Mouse (Mus musculus) spleen, adult 2 months (tissue): ENCODE measurements around the gene Casq1. TPM values are rescaled to one million over a fixed set of nuclear protein-coding genes. Genes with fewer than 3 reads are reported as not detected.
A peak's percentile ranks its signal among the peaks of the same experiment; 100 is the strongest.

Experiments
- DNase-seq, 2 experiments: peaks; one replicate each; pipeline versions ENCODE4 v3.0.0 to v3.0.0-alpha.2; 2012 to 2021; ENCODE audit warnings: low spot score in 2 of 2, low read depth in 1 of 2
- H3K27ac ChIP-seq: fragments of 200-500 bp; 2 replicates; pipeline ENCODE4 v1.5.1; 2012; ENCODE audit warnings: low read length, inconsistent platforms; ENCODE audit not compliant: insufficient read depth
- H3K27me3 ChIP-seq: fragments of 200-500 bp; 2 replicates; pipeline ENCODE4 v1.6.1; 2012; ENCODE audit warnings: mild to moderate bottlenecking, moderate library complexity, low read length, inconsistent platforms; ENCODE audit not compliant: control insufficient read depth, insufficient read depth
- H3K36me3 ChIP-seq: fragments of 200-500 bp; 2 replicates; pipeline ENCODE4 v1.6.1; 2012; ENCODE audit warnings: mild to moderate bottlenecking, low read length, inconsistent platforms; ENCODE audit not compliant: control insufficient read depth, insufficient read depth
- H3K4me1 ChIP-seq: fragments of 200-500 bp; 2 replicates; pipeline ENCODE4 v1.6.1; 2011; ENCODE audit warnings: inconsistent platforms; ENCODE audit not compliant: control insufficient read depth, insufficient read depth, insufficient read length
- H3K4me3 ChIP-seq: fragments of 200-500 bp; 2 replicates; pipeline ENCODE4 v1.5.1; 2011; ENCODE audit warnings: mild to moderate bottlenecking, inconsistent platforms; ENCODE audit not compliant: insufficient read depth, insufficient read length; ENCODE audit errors: extremely low read depth
- CTCF ChIP-seq: fragments of 200-500 bp; IDR thresholded peaks from 2 replicates; pipeline ENCODE4 v1.5.1; 2011; ENCODE audit warnings: mild to moderate bottlenecking, inconsistent platforms; ENCODE audit not compliant: insufficient read depth, insufficient read length, insufficient replicate concordance; ENCODE audit errors: extremely low read depth
- POLR2A ChIP-seq: fragments of 200-500 bp; IDR thresholded peaks from 2 replicates; pipeline ENCODE4 v1.6.1; 2011; ENCODE audit warnings: low read depth, low read length, inconsistent platforms
- WGBS: fragments of 180-500 bp; shearing (Covaris S2); methylation state at CpG from one replicate; pipeline ENCODE4 v1.1.7; 2018; 5-methylcytosine and 5-hydroxymethylcytosine counted together
- polyA plus RNA-seq: library from polyadenylated mRNA; depleted of rRNA; stranded (reverse); fragments of >200 nt; gene quantifications from 2 replicates; pipeline ENCODE4 v1.2.3, GENCODE M21; 2012; rRNA removed

The Casq1 gene
- polyA plus RNA-seq, 1 experiment: 0.35 TPM

DNA sequence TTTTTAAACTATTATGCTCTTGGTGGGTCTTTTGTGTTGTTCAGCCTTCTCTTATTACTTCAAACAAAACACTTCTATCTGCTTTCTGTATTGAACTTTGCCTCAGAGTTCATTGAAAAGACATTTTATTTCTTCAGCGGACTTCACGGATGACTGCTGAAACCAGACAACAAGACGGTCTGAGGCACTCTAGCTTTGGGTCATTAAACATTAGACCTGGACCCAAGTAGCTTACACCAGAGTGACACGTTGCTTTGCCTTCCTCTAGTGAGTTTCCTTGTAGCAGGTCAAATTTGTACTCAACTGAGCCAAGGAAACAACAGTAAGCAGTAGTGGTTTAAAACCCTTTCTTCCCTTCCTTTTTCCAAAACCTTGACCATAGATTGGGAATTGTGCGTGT, 51.8 kb downstream of the Casq1 start:
- TF ChIP-seq POLR2A (no peak), CTCF (no peak)
- Histone ChIP-seq H3K4me3 (no peak overlapping the region), H3K4me1 (no peaks in the 10 kb centered on the region), H3K27ac (no peak overlapping the region), H3K36me3 (peaks cover 26% of the 10 kb centered on the region), H3K27me3 (no peaks in the 10 kb centered on the region)
- 96% methylated on average over 5 of the region's 5 CpGs for WGBS
- no peak for DNase-seq

- H3K4me1 ChIP-seq: no peaks in the 10 kb centered on the region
- H3K27me3 ChIP-seq: no peaks in the 10 kb centered on the region
- DNase-seq: no peak
- no peak overlapping the region for H3K27ac ChIP-seq
- WGBS: 94% methylated on average over 6 of the region's 6 CpGs
- peaks cover 12% of the 10 kb centered on the region for H3K36me3 ChIP-seq
- no peak for TF ChIP-seq POLR2A
- no peak for TF ChIP-seq CTCF
- H3K4me3 ChIP-seq: no peak overlapping the region
These were observed 56.7 kb downstream of the Casq1 start for GRCm38 (mm10) chr1:172162959-172163358.

GRCm38 (mm10) chr1:172162009-172162408, 57.7 kb downstream of the Casq1 start:
- peak; percentile 15 to 24 for DNase-seq
- no peaks in the 10 kb centered on the region for H3K27me3 ChIP-seq
- H3K27ac ChIP-seq: no peak overlapping the region
- H3K4me1 ChIP-seq: no peaks in the 10 kb centered on the region
- TF ChIP-seq POLR2A (no peak), CTCF (no peak)
- peaks cover 8% of the 10 kb centered on the region for H3K36me3 ChIP-seq
- 92% methylated on average over 1 of the region's 1 CpGs for whole genome bisulfite sequencing
- no peak overlapping the region for H3K4me3 ChIP-seq

DNA sequence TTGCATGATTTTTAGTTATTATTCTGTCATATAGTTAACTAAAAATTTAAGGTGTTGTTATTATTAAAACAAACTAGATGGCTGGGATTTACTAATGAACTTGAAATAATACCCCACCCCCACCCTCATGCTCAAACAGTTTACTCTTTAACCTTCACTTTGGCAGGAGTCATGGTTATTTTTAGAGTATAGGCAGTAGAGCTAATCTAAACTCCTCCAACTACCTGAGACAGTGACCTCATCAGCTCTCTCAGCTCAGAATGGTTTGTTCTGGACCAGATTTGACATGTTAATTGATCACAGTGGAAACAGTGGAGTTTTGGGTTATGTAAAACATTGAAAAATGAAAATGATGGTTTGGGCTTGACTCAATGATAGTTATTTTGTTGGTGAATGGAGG, 59.2 kb downstream of the Casq1 start:
- Histone ChIP-seq H3K36me3 (peaks cover 5% of the 10 kb centered on the region), H3K27ac (no peak overlapping the region), H3K27me3 (no peaks in the 10 kb centered on the region), H3K4me1 (no peaks in the 10 kb centered on the region), H3K4me3 (no peak overlapping the region)
- no peak for DNase-seq
- TF ChIP-seq POLR2A (no peak), CTCF (no peak)

DNA sequence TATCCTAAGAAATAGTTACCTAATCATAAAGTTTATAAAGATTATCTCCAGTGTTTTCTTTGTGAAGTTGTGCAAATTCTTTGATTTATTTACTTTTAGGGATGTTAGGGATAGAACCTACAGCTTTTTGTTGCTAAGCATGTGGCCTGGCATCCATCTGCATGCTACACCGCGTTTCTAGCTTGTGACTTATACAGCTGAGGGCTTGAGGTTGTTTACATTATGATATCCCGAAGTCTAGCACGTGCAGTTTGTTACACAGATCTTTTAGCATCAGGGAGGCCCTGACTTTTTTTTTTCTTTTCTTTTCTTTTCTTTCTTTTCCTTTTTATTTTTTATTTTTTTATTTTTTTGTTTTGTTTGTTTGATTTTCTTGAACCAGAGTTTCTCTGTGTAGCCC, 59.7 kb downstream of the Casq1 start:
- H3K27me3 ChIP-seq: no peaks in the 10 kb centered on the region
- DNase-seq: no peak
- peaks cover 5% of the 10 kb centered on the region for H3K36me3 ChIP-seq
- no peak for TF ChIP-seq POLR2A
- no peak overlapping the region for H3K4me3 ChIP-seq
- WGBS: 86% methylated on average over 4 of the region's 4 CpGs
- no peak overlapping the region for H3K27ac ChIP-seq
- no peaks in the 10 kb centered on the region for H3K4me1 ChIP-seq

Other genes with a start within 250 kb of the Casq1 start
- 3.7 and 4.3 TPM in 2 replicates for gene Vangl2, start 191.4 kb downstream of the Casq1 start, polyA plus RNA-seq
- not detected in 2 replicates for gene Nhlh1, start 162.3 kb downstream of the Casq1 start, polyA plus RNA-seq
- 26.9 and 31.7 TPM in 2 replicates for gene Copa, start 137.3 kb downstream of the Casq1 start, polyA plus RNA-seq
- 64.0 and 64.4 TPM in 2 replicates for gene Ncstn, start 137.1 kb downstream of the Casq1 start, polyA plus RNA-seq
- 26.4 and 28.0 TPM in 2 replicates for gene Pex19, start 93.1 kb downstream of the Casq1 start, polyA plus RNA-seq
- gene Dcaf8, start 71.8 kb downstream of the Casq1 start, polyA plus RNA-seq: 38.5 and 46.1 TPM in 2 replicates
- gene Pea15a, start 13.1 kb downstream of the Casq1 start, polyA plus RNA-seq: 32.4 and 33.5 TPM in 2 replicates
- 0.04 TPM in 1 of 2 replicates, not detected in the other for gene Atp1a4, start 38.5 kb upstream of the Casq1 start, polyA plus RNA-seq
- gene Igsf8, start 41.8 kb upstream of the Casq1 start, polyA plus RNA-seq: 117 and 119 TPM in 2 replicates
- gene Atp1a2, start 78.2 kb upstream of the Casq1 start, polyA plus RNA-seq: 3.1 and 3.9 TPM in 2 replicates
- gene Kcnj9, start 109.5 kb upstream of the Casq1 start, polyA plus RNA-seq: 2.1 and 3.9 TPM in 2 replicates
- 6.7 and 7.3 TPM in 2 replicates for gene Kcnj10, start 121.3 kb upstream of the Casq1 start, polyA plus RNA-seq
- 8.8 and 11.5 TPM in 2 replicates for gene Pigm, start 156.7 kb upstream of the Casq1 start, polyA plus RNA-seq